Mouse (Mus musculus) liver, adult 2 months (tissue): ENCODE results near the gene A930018P22Rik.

Experiments used
- CTCF ChIP-seq: fragments of 200-500 bp; IDR thresholded peaks from 2 replicates; pipeline ENCODE4 v1.5.1; 2011; ENCODE audit warnings: low read depth, low read length, control low read depth
- POLR2A ChIP-seq: fragments of 200-500 bp; IDR thresholded peaks from 2 replicates; pipeline ENCODE4 v1.6.1; 2011; ENCODE audit warnings: low read length, control low read depth; ENCODE audit not compliant: insufficient read depth; ENCODE audit errors: extremely low read depth

GRCm38 (mm10) chr2:104114898-104115297, 7.7 kb upstream of the A930018P22Rik start:
- TF ChIP-seq POLR2A (no peak), CTCF (no peak)
